Mouse (Mus musculus) kidney, adult 8-10 months (tissue): ENCODE measurements around the gene Hsd17b7.

ENCODE experiments used
- DNase-seq, 2 experiments: peaks; one replicate each; pipeline ENCODE4 v3.0.0; 2022

The Hsd17b7 gene

GRCm38 (mm10) chr1:169968792-169969515, at the start of gene Hsd17b7:
TSS of gene Hsd17b7 (minus strand) at chr1:169969241.
- peak; percentile 99 for DNase-seq

- DNase-seq: no peak
Observed at GRCm38 (mm10) chr1:170014784-170015183, 45.7 kb upstream of the Hsd17b7 start.

GRCm38 (mm10) chr1:170010716-170011505, 41.9 kb upstream of the Hsd17b7 start:
- DNase-seq: peak; percentile 15 to 18

GRCm38 (mm10) chr1:170009296-170009695, 40.3 kb upstream of the Hsd17b7 start:
- no peak for DNase-seq

GRCm38 (mm10) chr1:170008432-170009220, 39.6 kb upstream of the Hsd17b7 start:
- DNase-seq: no peak

GRCm38 (mm10) chr1:170006516-170006915, 37.5 kb upstream of the Hsd17b7 start:
- peak; percentile 16 to 17 for DNase-seq

- no peak for DNase-seq
Observed at GRCm38 (mm10) chr1:170005297-170005696, 36.3 kb upstream of the Hsd17b7 start.

GRCm38 (mm10) chr1:169993901-169994300, 24.9 kb upstream of the Hsd17b7 start:
- peak in 1 of 2 experiments; percentile 11 for DNase-seq

- DNase-seq: no peak
Observed at GRCm38 (mm10) chr1:169986166-169986565, 17.1 kb upstream of the Hsd17b7 start.

GRCm38 (mm10) chr1:169977621-169978020, 8.6 kb upstream of the Hsd17b7 start:
- DNase-seq: no peak

GRCm38 (mm10) chr1:169971998-169972397, 3.0 kb upstream of the Hsd17b7 start:
- no peak for DNase-seq

- DNase-seq: peak in 1 of 2 experiments; percentile 29
Observed at GRCm38 (mm10) chr1:169970936-169971335, 1.9 kb upstream of the Hsd17b7 start.

- no peak for DNase-seq
Observed at GRCm38 (mm10) chr1:169969516-169969886, 460 bp upstream of the Hsd17b7 start.

GRCm38 (mm10) chr1:169953106-169953505, 15.9 kb downstream of the Hsd17b7 start:
- DNase-seq: no peak

GRCm38 (mm10) chr1:169952636-169953035, 16.4 kb downstream of the Hsd17b7 start:
- no peak for DNase-seq

- no peak for DNase-seq
Observed at GRCm38 (mm10) chr1:169951561-169951960, 17.5 kb downstream of the Hsd17b7 start.

GRCm38 (mm10) chr1:169950651-169951050, 18.4 kb downstream of the Hsd17b7 start:
- DNase-seq: peak in 1 of 2 experiments; percentile 15

- no peak for DNase-seq
Observed at GRCm38 (mm10) chr1:169949981-169950380, 19.1 kb downstream of the Hsd17b7 start.

GRCm38 (mm10) chr1:169948866-169949265, 20.2 kb downstream of the Hsd17b7 start:
- no peak for DNase-seq

- no peak for DNase-seq
Observed at GRCm38 (mm10) chr1:169948280-169948679, 20.8 kb downstream of the Hsd17b7 start.

GRCm38 (mm10) chr1:169947654-169948053, 21.4 kb downstream of the Hsd17b7 start:
- DNase-seq: no peak

GRCm38 (mm10) chr1:169946004-169946403, 23.0 kb downstream of the Hsd17b7 start:
- no peak for DNase-seq

GRCm38 (mm10) chr1:169939345-169939744, 29.7 kb downstream of the Hsd17b7 start:
- DNase-seq: peak in 1 of 2 experiments; percentile 25
